Mouse (Mus musculus): ENCODE data around the gene Clpsl2. TPM values are rescaled to one million over a fixed set of nuclear protein-coding genes. Genes with fewer than 3 reads are reported as not detected.

Clpsl2 gene
- polyA plus RNA-seq, 1 experiment from 2014 or later = not detected

- H3K4me1 ChIP-seq = peaks cover 9% of the 10 kb centered on the region; the same call in 1 of the 2 replicates
- H3K27ac ChIP-seq = no peak overlapping the region
- ATAC-seq (ENCODE audit: borderline replicate concordance, extremely low read depth, low FRiP score, low TSS enrichment) = no peak
- no peaks in the 10 kb centered on the region for H3K36me3 ChIP-seq
- WGBS = 73% methylated on average over 7 of the region's 7 CpGs
- no peak overlapping the region for H3K4me3 ChIP-seq
- H3K4me2 ChIP-seq = no peak overlapping the region
- no peak overlapping the region for H3K9ac ChIP-seq
- no peaks in the 10 kb centered on the region for H3K9me3 ChIP-seq
- H3K27me3 ChIP-seq = peaks cover 3% of the 10 kb centered on the region; the same call in 1 of the 2 replicates
Measured at GRCm38 (mm10) chr17:28572521-28572920, 23.3 kb downstream of the Clpsl2 start.

- no peak overlapping the region for H3K9ac ChIP-seq
- peaks cover 3% of the 10 kb centered on the region; the same call in 1 of the 2 replicates for H3K27me3 ChIP-seq
- no peak for ATAC-seq (ENCODE audit: borderline replicate concordance, extremely low read depth, low FRiP score, low TSS enrichment)
- no peaks in the 10 kb centered on the region for H3K36me3 ChIP-seq
- no peak overlapping the region for H3K4me3 ChIP-seq
- no peaks in the 10 kb centered on the region for H3K9me3 ChIP-seq
- no peak overlapping the region for H3K4me2 ChIP-seq
- H3K27ac ChIP-seq = no peak overlapping the region
- WGBS = 70% methylated on average over 6 of the region's 6 CpGs
- peaks cover 9% of the 10 kb centered on the region; the same call in 1 of the 2 replicates for H3K4me1 ChIP-seq
Measured at GRCm38 (mm10) chr17:28572941-28573340, 23.7 kb downstream of the Clpsl2 start.

GRCm38 (mm10) chr17:28575244-28576125, 26.3 kb downstream of the Clpsl2 start, which contains the start of gene Lhfpl5:
Gene Lhfpl5, plus strand, starts transcription at chr17:28575641.
- Histone ChIP-seq H3K4me3 (peak within 1 kb of the TSS; percentile 26), H3K27ac (no peak within 1 kb of the TSS), H3K36me3 (no peaks in the 10 kb centered on the region), H3K4me2 (peak within 1 kb of the TSS; percentile 58), H3K9ac (no peak within 1 kb of the TSS), H3K27me3 (peaks cover 3% of the 10 kb centered on the region; the same call in 1 of the 2 replicates), H3K4me1 (peaks cover 9% of the 10 kb centered on the region; the same call in 1 of the 2 replicates), H3K9me3 (no peaks in the 10 kb centered on the region)
- ATAC-seq (ENCODE audit: borderline replicate concordance, extremely low read depth, low FRiP score, low TSS enrichment) = peak; percentile 72; the same call in 1 of the 2 replicates
- WGBS = 13% methylated on average over 50 of the region's 50 CpGs

GRCm38 (mm10) chr17:28580396-28580795, 31.2 kb downstream of the Clpsl2 start:
- Histone ChIP-seq H3K9me3 (no peaks in the 10 kb centered on the region), H3K27ac (no peak overlapping the region), H3K4me1 (peaks cover 5% of the 10 kb centered on the region; the same call in 1 of the 2 replicates), H3K4me2 (no peak overlapping the region), H3K9ac (no peak overlapping the region), H3K27me3 (peaks cover 3% of the 10 kb centered on the region; the same call in 1 of the 2 replicates), H3K36me3 (no peaks in the 10 kb centered on the region), H3K4me3 (no peak overlapping the region)
- ATAC-seq (ENCODE audit: borderline replicate concordance, extremely low read depth, low FRiP score, low TSS enrichment) = 0 out of 2 replicates have a peak, but pooled peaks have one; percentile 45
- 4% methylated on average over 9 of the region's 9 CpGs for WGBS

- 47% methylated on average over 2 of the region's 2 CpGs for WGBS
- H3K4me2 ChIP-seq = no peak overlapping the region
- H3K9me3 ChIP-seq = no peaks in the 10 kb centered on the region
- no peak overlapping the region for H3K27ac ChIP-seq
- H3K36me3 ChIP-seq = no peaks in the 10 kb centered on the region
- no peak overlapping the region for H3K4me3 ChIP-seq
- H3K4me1 ChIP-seq = no peaks in the 10 kb centered on the region
- ATAC-seq (ENCODE audit: borderline replicate concordance, extremely low read depth, low FRiP score, low TSS enrichment) = no peak
- no peaks in the 10 kb centered on the region for H3K27me3 ChIP-seq
- H3K9ac ChIP-seq = no peak overlapping the region
Measured at GRCm38 (mm10) chr17:28581056-28581455, 31.8 kb downstream of the Clpsl2 start.

- WGBS = 71% methylated on average over 3 of the region's 3 CpGs
- Histone ChIP-seq H3K27me3 (no peaks in the 10 kb centered on the region), H3K27ac (no peak overlapping the region), H3K9ac (no peak overlapping the region), H3K4me3 (no peak overlapping the region), H3K4me1 (no peaks in the 10 kb centered on the region), H3K9me3 (no peaks in the 10 kb centered on the region), H3K4me2 (no peak overlapping the region), H3K36me3 (peaks cover 36% of the 10 kb centered on the region)
- peak; percentile 35; the same call in 1 of the 2 replicates for ATAC-seq (ENCODE audit: borderline replicate concordance, extremely low read depth, low FRiP score, low TSS enrichment)
Measured at GRCm38 (mm10) chr17:28586509-28586908, 37.3 kb downstream of the Clpsl2 start.

- Histone ChIP-seq H3K36me3 (peaks cover 57% of the 10 kb centered on the region), H3K27me3 (no peaks in the 10 kb centered on the region), H3K27ac (no peak overlapping the region), H3K9me3 (no peaks in the 10 kb centered on the region), H3K4me1 (no peaks in the 10 kb centered on the region), H3K4me3 (no peak overlapping the region), H3K9ac (no peak overlapping the region), H3K4me2 (no peak overlapping the region)
- ATAC-seq (ENCODE audit: borderline replicate concordance, extremely low read depth, low FRiP score, low TSS enrichment) = no peak
- 81% methylated on average over 2 of the region's 2 CpGs for WGBS
Measured at GRCm38 (mm10) chr17:28588591-28588990, 39.4 kb downstream of the Clpsl2 start.

- no peaks in the 10 kb centered on the region for H3K9me3 ChIP-seq
- H3K27ac ChIP-seq = no peak overlapping the region
- no peak overlapping the region for H3K4me3 ChIP-seq
- H3K4me1 ChIP-seq = no peaks in the 10 kb centered on the region
- ATAC-seq (ENCODE audit: borderline replicate concordance, extremely low read depth, low FRiP score, low TSS enrichment) = no peak
- no peaks in the 10 kb centered on the region for H3K27me3 ChIP-seq
- no peak overlapping the region for H3K9ac ChIP-seq
- peaks cover 67% of the 10 kb centered on the region for H3K36me3 ChIP-seq
- no peak overlapping the region for H3K4me2 ChIP-seq
- WGBS = 79% methylated on average over 3 of the region's 3 CpGs
Measured at GRCm38 (mm10) chr17:28590596-28590995, 41.4 kb downstream of the Clpsl2 start.

- WGBS = 86% methylated on average over 5 of the region's 5 CpGs
- no peak for ATAC-seq (ENCODE audit: borderline replicate concordance, extremely low read depth, low FRiP score, low TSS enrichment)
- H3K4me3 ChIP-seq = no peak overlapping the region
- peaks cover 76% of the 10 kb centered on the region for H3K36me3 ChIP-seq
- no peak overlapping the region for H3K27ac ChIP-seq
- no peaks in the 10 kb centered on the region for H3K9me3 ChIP-seq
- H3K4me1 ChIP-seq = no peaks in the 10 kb centered on the region
- H3K9ac ChIP-seq = no peak overlapping the region
- H3K4me2 ChIP-seq = no peak overlapping the region
- no peaks in the 10 kb centered on the region for H3K27me3 ChIP-seq
Measured at GRCm38 (mm10) chr17:28591476-28591875, 42.3 kb downstream of the Clpsl2 start.

DNA sequence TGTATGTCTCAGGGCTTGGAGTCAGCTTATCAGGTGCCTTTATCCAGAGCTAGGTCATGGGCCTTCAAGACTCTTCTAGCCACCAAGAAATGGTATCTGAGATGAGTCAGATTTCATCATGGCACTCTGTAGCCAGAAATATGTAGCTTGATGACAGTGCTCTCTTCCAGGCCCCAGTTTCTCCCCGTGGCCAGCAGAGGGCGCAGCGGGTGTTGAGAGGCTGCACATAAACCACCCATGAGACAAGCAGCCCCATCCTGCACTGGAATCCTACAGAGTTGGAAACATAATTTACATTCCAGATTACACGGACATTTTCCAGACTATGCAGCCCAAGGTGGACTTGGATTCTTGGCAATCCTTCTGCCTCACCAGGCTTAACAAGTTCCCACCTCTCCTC, 43.8 kb downstream of the Clpsl2 start:
- no peaks in the 10 kb centered on the region for H3K4me1 ChIP-seq
- no peak overlapping the region for H3K4me2 ChIP-seq
- no peaks in the 10 kb centered on the region for H3K27me3 ChIP-seq
- no peak for ATAC-seq (ENCODE audit: borderline replicate concordance, extremely low read depth, low FRiP score, low TSS enrichment)
- WGBS = 11% methylated on average over 4 of the region's 4 CpGs
- no peak overlapping the region for H3K4me3 ChIP-seq
- H3K9ac ChIP-seq = no peak overlapping the region
- no peak overlapping the region for H3K27ac ChIP-seq
- no peaks in the 10 kb centered on the region for H3K9me3 ChIP-seq
- H3K36me3 ChIP-seq = peaks cover 85% of the 10 kb centered on the region

- H3K27ac ChIP-seq = no peak overlapping the region
- no peaks in the 10 kb centered on the region for H3K9me3 ChIP-seq
- no peak overlapping the region for H3K9ac ChIP-seq
- no peak overlapping the region for H3K4me3 ChIP-seq
- no peaks in the 10 kb centered on the region for H3K4me1 ChIP-seq
- H3K36me3 ChIP-seq = peaks cover 82% of the 10 kb centered on the region
- no peak overlapping the region for H3K4me2 ChIP-seq
- 69% methylated on average over 4 of the region's 4 CpGs for WGBS
- no peak for ATAC-seq (ENCODE audit: borderline replicate concordance, extremely low read depth, low FRiP score, low TSS enrichment)
- H3K27me3 ChIP-seq = no peaks in the 10 kb centered on the region
Measured at GRCm38 (mm10) chr17:28593965-28594364, 44.8 kb downstream of the Clpsl2 start.

DNA sequence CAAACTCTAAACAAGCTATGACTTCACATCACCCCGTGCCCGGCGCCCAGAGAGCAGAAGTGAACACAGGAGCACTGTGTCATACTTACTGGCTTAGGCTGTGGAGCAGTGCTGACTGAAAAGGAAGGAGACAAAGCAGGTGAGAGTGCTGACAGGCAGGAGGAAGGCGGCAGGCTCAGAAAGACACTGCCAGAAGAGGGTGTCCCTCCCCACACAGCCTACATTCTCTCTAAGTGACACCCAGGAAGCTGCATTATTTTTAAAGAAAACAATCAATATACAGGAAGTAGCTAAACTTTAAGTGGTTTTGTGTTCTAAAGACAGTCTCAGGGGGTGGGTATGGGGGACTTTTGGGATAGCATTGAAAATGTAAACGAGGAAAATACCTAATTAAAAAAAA, 51.6 kb downstream of the Clpsl2 start:
- H3K9ac ChIP-seq = no peak overlapping the region
- no peaks in the 10 kb centered on the region for H3K27me3 ChIP-seq
- WGBS = 83% methylated on average over 5 of the region's 5 CpGs
- no peaks in the 10 kb centered on the region for H3K9me3 ChIP-seq
- no peak overlapping the region for H3K4me2 ChIP-seq
- no peak for ATAC-seq (ENCODE audit: borderline replicate concordance, extremely low read depth, low FRiP score, low TSS enrichment)
- H3K4me3 ChIP-seq = no peak overlapping the region
- H3K36me3 ChIP-seq = peaks cover 86% of the 10 kb centered on the region
- no peaks in the 10 kb centered on the region for H3K4me1 ChIP-seq
- H3K27ac ChIP-seq = no peak overlapping the region

Data from lung, embryonic 15.5 days (tissue).